Mouse (Mus musculus): ENCODE data around the gene Oat. TPM values are rescaled to one million over a fixed set of nuclear protein-coding genes. Genes with fewer than 3 reads are reported as not detected.

Gene Oat
- polyA plus RNA-seq, 1 experiment from 2014 or later: 90.0 TPM

- Histone ChIP-seq H3K36me3 (no peaks in the 10 kb centered on the region), H3K4me3 (no peak overlapping the region), H3K27ac (no peak overlapping the region), H3K4me1 (replicated peaks) (peaks cover 12% of the 10 kb centered on the region), H3K27me3 (peaks cover 64% of the 10 kb centered on the region), H3K9me3 (no peaks in the 10 kb centered on the region), H3K4me2 (no peak overlapping the region), H3K9ac (no peak overlapping the region)
- 84% methylated on average over 4 of the region's 4 CpGs for WGBS
- no peak for ATAC-seq (ENCODE audit: low FRiP score)
These were observed 28.5 kb upstream of the Oat start for GRCm38 (mm10) chr7:132604720-132605119.

GRCm38 (mm10) chr7:132600926-132601325, 24.7 kb upstream of the Oat start:
- Histone ChIP-seq H3K4me2 (no peak overlapping the region), H3K36me3 (no peaks in the 10 kb centered on the region), H3K4me1 (replicated peaks) (peaks cover 43% of the 10 kb centered on the region), H3K27ac (no peak overlapping the region), H3K4me3 (no peak overlapping the region), H3K27me3 (peaks cover 89% of the 10 kb centered on the region), H3K9ac (no peak overlapping the region), H3K9me3 (no peaks in the 10 kb centered on the region)
- ATAC-seq (ENCODE audit: low FRiP score): no peak
- 7% methylated on average over 8 of the region's 8 CpGs for WGBS

GRCm38 (mm10) chr7:132600026-132600425, 23.8 kb upstream of the Oat start:
- Histone ChIP-seq H3K9ac (0 out of 2 replicates have a peak overlapping the region, but pooled peaks have one; percentile 43), H3K4me3 (peak overlapping the region; percentile 39), H3K4me2 (peak overlapping the region; percentile 67), H3K27me3 (peaks cover 94% of the 10 kb centered on the region), H3K4me1 (replicated peaks) (peaks cover 43% of the 10 kb centered on the region), H3K9me3 (no peaks in the 10 kb centered on the region), H3K36me3 (no peaks in the 10 kb centered on the region), H3K27ac (no peak overlapping the region)
- 1% methylated on average over 9 of the region's 9 CpGs for WGBS
- ATAC-seq (ENCODE audit: low FRiP score): no peak

- Histone ChIP-seq H3K9me3 (no peaks in the 10 kb centered on the region), H3K9ac (peak within 1 kb of the TSS; percentile 43; the same call in 1 of the 2 replicates), H3K27me3 (peaks cover 87% of the 10 kb centered on the region), H3K4me2 (peak within 1 kb of the TSS; percentile 67), H3K27ac (no peak within 1 kb of the TSS), H3K4me1 (replicated peaks) (peaks cover 43% of the 10 kb centered on the region), H3K4me3 (peak within 1 kb of the TSS; percentile 39), H3K36me3 (no peaks in the 10 kb centered on the region)
- ATAC-seq (ENCODE audit: low FRiP score): no peak; the same call in 1 of the 2 replicates
- WGBS: under 1% methylated on average over 43 of the region's 52 CpGs
These were observed 23.1 kb upstream of the Oat start, which contains the start of gene Nkx1-2 for GRCm38 (mm10) chr7:132599071-132599975. TSS of gene Nkx1-2 (minus strand) at chr7:132599637.

- H3K36me3 ChIP-seq: no peaks in the 10 kb centered on the region
- H3K4me1 ChIP-seq (replicated peaks): peaks cover 43% of the 10 kb centered on the region
- H3K9me3 ChIP-seq: no peaks in the 10 kb centered on the region
- peak overlapping the region; percentile 91 for H3K4me2 ChIP-seq
- no peak for ATAC-seq (ENCODE audit: low FRiP score)
- H3K27me3 ChIP-seq: peaks cover 74% of the 10 kb centered on the region
- H3K9ac ChIP-seq: peak overlapping the region; percentile 65
- peak overlapping the region; percentile 49 for H3K4me3 ChIP-seq
- no peak overlapping the region for H3K27ac ChIP-seq
- under 1% methylated on average over 60 of the region's 60 CpGs for WGBS
These were observed 21.2 kb upstream of the Oat start for GRCm38 (mm10) chr7:132597251-132598041.

- H3K27me3 ChIP-seq: peaks cover 67% of the 10 kb centered on the region
- peak overlapping the region; percentile 65 for H3K9ac ChIP-seq
- peaks cover 43% of the 10 kb centered on the region for H3K4me1 ChIP-seq (replicated peaks)
- H3K9me3 ChIP-seq: no peaks in the 10 kb centered on the region
- 11% methylated on average over 26 of the region's 26 CpGs for WGBS
- H3K4me2 ChIP-seq: peak overlapping the region; percentile 91
- no peak for ATAC-seq (ENCODE audit: low FRiP score)
- no peaks in the 10 kb centered on the region for H3K36me3 ChIP-seq
- no peak overlapping the region for H3K27ac ChIP-seq
- peak overlapping the region; percentile 49 for H3K4me3 ChIP-seq
These were observed 20.5 kb upstream of the Oat start for GRCm38 (mm10) chr7:132596557-132597250.

GRCm38 (mm10) chr7:132595787-132596186, 19.6 kb upstream of the Oat start:
- peaks cover 41% of the 10 kb centered on the region for H3K4me1 ChIP-seq (replicated peaks)
- H3K27me3 ChIP-seq: peaks cover 58% of the 10 kb centered on the region
- H3K4me3 ChIP-seq: no peak overlapping the region
- ATAC-seq (ENCODE audit: low FRiP score): no peak
- H3K36me3 ChIP-seq: no peaks in the 10 kb centered on the region
- no peak overlapping the region for H3K27ac ChIP-seq
- H3K9me3 ChIP-seq: no peaks in the 10 kb centered on the region
- H3K4me2 ChIP-seq: no peak overlapping the region
- no peak overlapping the region for H3K9ac ChIP-seq
- 90% methylated on average over 3 of the region's 3 CpGs for WGBS

GRCm38 (mm10) chr7:132594325-132594724, 18.1 kb upstream of the Oat start:
- Histone ChIP-seq H3K9me3 (no peaks in the 10 kb centered on the region), H3K27ac (no peak overlapping the region), H3K4me2 (no peak overlapping the region)

GRCm38 (mm10) chr7:132593762-132594161, 17.6 kb upstream of the Oat start:
- no peak overlapping the region for H3K9ac ChIP-seq
- H3K27me3 ChIP-seq: peaks cover 41% of the 10 kb centered on the region
- H3K4me2 ChIP-seq: no peak overlapping the region
- H3K4me1 ChIP-seq (replicated peaks): peaks cover 21% of the 10 kb centered on the region
- no peaks in the 10 kb centered on the region for H3K36me3 ChIP-seq
- H3K9me3 ChIP-seq: no peaks in the 10 kb centered on the region
- WGBS: 70% methylated on average over 2 of the region's 2 CpGs
- no peak for ATAC-seq (ENCODE audit: low FRiP score)
- no peak overlapping the region for H3K27ac ChIP-seq
- no peak overlapping the region for H3K4me3 ChIP-seq

More at GRCm38 (mm10) chr7:132594325-132594724, 18.1 kb upstream of the Oat start:
- no peak for ATAC-seq (ENCODE audit: low FRiP score)
- Histone ChIP-seq H3K4me1 (replicated peaks) (peaks cover 26% of the 10 kb centered on the region), H3K9ac (no peak overlapping the region), H3K4me3 (no peak overlapping the region), H3K36me3 (no peaks in the 10 kb centered on the region), H3K27me3 (peaks cover 46% of the 10 kb centered on the region)
- 92% methylated on average over 2 of the region's 2 CpGs for WGBS

- no peak for ATAC-seq (ENCODE audit: low FRiP score)
- H3K4me1 ChIP-seq (replicated peaks): no peaks in the 10 kb centered on the region
- WGBS: 61% methylated on average over 5 of the region's 5 CpGs
These were observed 13.4 kb upstream of the Oat start for GRCm38 (mm10) chr7:132589610-132590009.

GRCm38 (mm10) chr7:132587167-132587566, 11.0 kb upstream of the Oat start:
- H3K4me3 ChIP-seq: no peak overlapping the region

More at GRCm38 (mm10) chr7:132589610-132590009, 13.4 kb upstream of the Oat start:
- no peak overlapping the region for H3K27ac ChIP-seq
- no peak overlapping the region for H3K9ac ChIP-seq
- H3K4me2 ChIP-seq: no peak overlapping the region
- H3K36me3 ChIP-seq: no peaks in the 10 kb centered on the region
- peaks cover 3% of the 10 kb centered on the region; the same call in 1 of the 2 replicates for H3K27me3 ChIP-seq
- no peaks in the 10 kb centered on the region for H3K9me3 ChIP-seq
- H3K4me3 ChIP-seq: no peak overlapping the region

More at GRCm38 (mm10) chr7:132587167-132587566, 11.0 kb upstream of the Oat start:
- no peaks in the 10 kb centered on the region for H3K4me1 ChIP-seq (replicated peaks)
- H3K9ac ChIP-seq: no peak overlapping the region
- peaks cover 3% of the 10 kb centered on the region; the same call in 1 of the 2 replicates for H3K27me3 ChIP-seq
- H3K4me2 ChIP-seq: no peak overlapping the region
- H3K36me3 ChIP-seq: no peaks in the 10 kb centered on the region
- 71% methylated on average over 5 of the region's 5 CpGs for WGBS
- H3K9me3 ChIP-seq: no peaks in the 10 kb centered on the region
- no peak for ATAC-seq (ENCODE audit: low FRiP score)
- no peak overlapping the region for H3K27ac ChIP-seq
